Mouse (Mus musculus) forebrain, embryonic 16.5 days (tissue): Measurements from ENCODE around the gene Olfr1310. TPM values are rescaled to one million over a fixed set of nuclear protein-coding genes. Genes with fewer than 3 reads are reported as not detected.
"Not testable (repeated sequence)": the region's sequence is repeated elsewhere in the genome, so short reads cannot be mapped to it uniquely, and the experiment has no call there.

Experiments
- ATAC-seq: fragments of 200-750 bp; cut with Nextera tagmentation; 2 replicates; pipeline ENCODE4 v1.8.0; 2017; ENCODE audit warnings: mild to moderate bottlenecking, moderate library complexity
- H3K27ac ChIP-seq: fragments of 300-500 bp; sonication (generic); 2 replicates; pipeline ENCODE4 v1.5.1; 2014; ENCODE audit warnings: low read length, control low read depth
- H3K27me3 ChIP-seq: fragments of 300-500 bp; sonication (generic); replicated peaks from 2 replicates; pipeline ENCODE4 v1.6.1; 2014; ENCODE audit warnings: low read length; ENCODE audit not compliant: control insufficient read depth, insufficient read depth
- H3K36me3 ChIP-seq: fragments of 300-500 bp; sonication (generic); 2 replicates; pipeline ENCODE4 v1.6.1; 2014; ENCODE audit not compliant: control insufficient read depth, insufficient read depth
- H3K4me1 ChIP-seq: fragments of 300-500 bp; sonication (generic); replicated peaks from 2 replicates; pipeline ENCODE4 v1.6.1; 2014; ENCODE audit warnings: low read length; ENCODE audit not compliant: control insufficient read depth, insufficient read depth
- H3K4me2 ChIP-seq: fragments of 300-500 bp; sonication (generic); 2 replicates; pipeline ENCODE4 v1.6.1; 2014; ENCODE audit warnings: mild to moderate bottlenecking, low read length, control low read depth
- H3K4me3 ChIP-seq: fragments of 300-500 bp; sonication (generic); replicated peaks from 2 replicates; pipeline ENCODE4 v1.5.1; 2014; ENCODE audit warnings: mild to moderate bottlenecking, low read length, control low read depth
- H3K9ac ChIP-seq: fragments of 300-500 bp; sonication (generic); replicated peaks from 2 replicates; pipeline ENCODE4 v1.6.1; 2014; ENCODE audit warnings: low read depth, low read length, control low read depth
- H3K9me3 ChIP-seq: fragments of 300-500 bp; sonication (generic); 2 replicates; pipeline ENCODE4 v1.6.1; 2016; ENCODE audit warnings: low read length; ENCODE audit not compliant: control insufficient read depth
- WGBS: fragments of 180-500 bp; shearing (Covaris S2); extraction: QIAGEN DNeasy Blood & Tissue Kit; methylation state at CpG from one replicate; pipeline ENCODE4 v1.1.7; 2014; 5-methylcytosine and 5-hydroxymethylcytosine counted together
- polyA plus RNA-seq: library from polyadenylated mRNA; unstranded; fragments of >200 nt; fragmentation: Nextera tagmentation; extraction: Ambion mirVana; gene quantifications from 2 replicates; pipeline ENCODE4 v1.2.1, GENCODE M21; 2015

Olfr1310 gene
- polyA plus RNA-seq: not detected in 2 replicates

- Histone ChIP-seq H3K9ac (no peak within 1 kb of the TSS), H3K27ac (no peak within 1 kb of the TSS), H3K4me1 (no peaks in the 10 kb centered on the region), H3K4me3 (no peak within 1 kb of the TSS), H3K4me2 (no peak within 1 kb of the TSS), H3K36me3 (no peaks in the 10 kb centered on the region), H3K27me3 (no peaks in the 10 kb centered on the region), H3K9me3 (no peaks in the 10 kb centered on the region)
- no peak for ATAC-seq
Observed at GRCm38 (mm10) chr2:112012608-112013007, at the start of gene Olfr1310. TSS of gene Olfr1310 (minus strand) at chr2:112012708.

GRCm38 (mm10) chr2:112050138-112050537, 37.6 kb upstream of the Olfr1310 start, which contains the start of gene Olfr1312:
TSS of gene Olfr1312 (minus strand) at chr2:112050238.
- no peak within 1 kb of the TSS for H3K27ac ChIP-seq
- no peak within 1 kb of the TSS for H3K4me2 ChIP-seq
- no peak for ATAC-seq
- H3K9ac ChIP-seq: no peak within 1 kb of the TSS
- H3K27me3 ChIP-seq: no peaks in the 10 kb centered on the region
- H3K36me3 ChIP-seq: no peaks in the 10 kb centered on the region
- H3K9me3 ChIP-seq: no peaks in the 10 kb centered on the region
- 21% methylated on average over 1 of the region's 1 CpGs for WGBS
- H3K4me3 ChIP-seq: no peak within 1 kb of the TSS
- no peaks in the 10 kb centered on the region for H3K4me1 ChIP-seq

GRCm38 (mm10) chr2:112026971-112027370, 14.5 kb upstream of the Olfr1310 start:
- not testable (repeated sequence) for H3K4me2 ChIP-seq, H3K36me3 ChIP-seq, H3K9me3 ChIP-seq, H3K4me1 ChIP-seq, H3K27me3 ChIP-seq, ATAC-seq, H3K4me3 ChIP-seq, H3K27ac ChIP-seq, H3K9ac ChIP-seq
- 53% methylated on average over 6 of the region's 6 CpGs for WGBS

- H3K9ac ChIP-seq: no peak within 1 kb of the TSS
- H3K36me3 ChIP-seq: no peaks in the 10 kb centered on the region
- 91% methylated on average over 2 of the region's 2 CpGs for WGBS
- H3K4me2 ChIP-seq: no peak within 1 kb of the TSS
- H3K9me3 ChIP-seq: no peaks in the 10 kb centered on the region
- no peaks in the 10 kb centered on the region for H3K4me1 ChIP-seq
- H3K27ac ChIP-seq: no peak within 1 kb of the TSS
- H3K4me3 ChIP-seq: no peak within 1 kb of the TSS
- no peak for ATAC-seq
- H3K27me3 ChIP-seq: no peaks in the 10 kb centered on the region
Observed at GRCm38 (mm10) chr2:112024312-112024711, 11.8 kb upstream of the Olfr1310 start, which contains the start of gene Olfr1311. TSS of gene Olfr1311 (minus strand) at chr2:112024412.

GRCm38 (mm10) chr2:112014900-112015299, 2.4 kb upstream of the Olfr1310 start:
- no peak overlapping the region for H3K27ac ChIP-seq
- H3K9ac ChIP-seq: no peak overlapping the region
- no peaks in the 10 kb centered on the region for H3K9me3 ChIP-seq
- 83% methylated on average over 3 of the region's 3 CpGs for WGBS
- no peak overlapping the region for H3K4me3 ChIP-seq
- ATAC-seq: no peak
- H3K36me3 ChIP-seq: no peaks in the 10 kb centered on the region
- H3K27me3 ChIP-seq: no peaks in the 10 kb centered on the region
- no peaks in the 10 kb centered on the region for H3K4me1 ChIP-seq
- no peak overlapping the region for H3K4me2 ChIP-seq

- no peaks in the 10 kb centered on the region for H3K36me3 ChIP-seq
- H3K9me3 ChIP-seq: no peaks in the 10 kb centered on the region
- 68% methylated on average over 1 of the region's 1 CpGs for WGBS
- no peaks in the 10 kb centered on the region for H3K27me3 ChIP-seq
- no peak for ATAC-seq
- no peak within 1 kb of the TSS for H3K4me3 ChIP-seq
- no peak within 1 kb of the TSS for H3K9ac ChIP-seq
- no peaks in the 10 kb centered on the region for H3K4me1 ChIP-seq
- H3K27ac ChIP-seq: no peak within 1 kb of the TSS
- no peak within 1 kb of the TSS for H3K4me2 ChIP-seq
Observed at GRCm38 (mm10) chr2:111990181-111990580, 22.3 kb downstream of the Olfr1310 start, which contains the start of gene Olfr1309. TSS of gene Olfr1309 (minus strand) at chr2:111990281.

GRCm38 (mm10) chr2:111964844-111965243, 47.7 kb downstream of the Olfr1310 start, which contains the start of gene Olfr1308:
TSS of gene Olfr1308 (minus strand) at chr2:111964944.
- Histone ChIP-seq H3K9ac (no peak within 1 kb of the TSS), H3K4me2 (no peak within 1 kb of the TSS), H3K4me1 (no peaks in the 10 kb centered on the region), H3K9me3 (no peaks in the 10 kb centered on the region), H3K27me3 (no peaks in the 10 kb centered on the region), H3K4me3 (no peak within 1 kb of the TSS), H3K27ac (no peak within 1 kb of the TSS), H3K36me3 (no peaks in the 10 kb centered on the region)
- ATAC-seq: no peak
- 56% methylated on average over 1 of the region's 1 CpGs for WGBS

Other genes starting within 250 kb of the Olfr1310 start
- not detected in 2 replicates for gene Olfr1302, start 235.3 kb downstream of the Olfr1310 start, polyA plus RNA-seq
- not detected in 2 replicates for gene Olfr1303, start 192.4 kb downstream of the Olfr1310 start, polyA plus RNA-seq
- not detected in 2 replicates for gene Olfr1305, start 135.6 kb downstream of the Olfr1310 start, polyA plus RNA-seq
- not detected in 2 replicates for gene Olfr1306, start 96.4 kb downstream of the Olfr1310 start, polyA plus RNA-seq
- not detected in 2 replicates for gene Olfr1307, start 63.3 kb downstream of the Olfr1310 start, polyA plus RNA-seq
- gene Olfr1308, start 47.8 kb downstream of the Olfr1310 start, polyA plus RNA-seq: not detected in 2 replicates
- gene Olfr1309, start 22.4 kb downstream of the Olfr1310 start, polyA plus RNA-seq: not detected in 2 replicates
- gene Olfr1311, start 11.7 kb upstream of the Olfr1310 start, polyA plus RNA-seq: not detected in 2 replicates
- not detected in 2 replicates for gene Olfr1312, start 37.5 kb upstream of the Olfr1310 start, polyA plus RNA-seq
- not detected in 2 replicates for gene Olfr1313, start 65.1 kb upstream of the Olfr1310 start, polyA plus RNA-seq
- gene Olfr1314, start 84.1 kb upstream of the Olfr1310 start, polyA plus RNA-seq: not detected in 2 replicates
- gene Olfr1315-ps1, start 102.7 kb upstream of the Olfr1310 start, polyA plus RNA-seq: not detected in 2 replicates
- not detected in 2 replicates for gene Olfr1316, start 122.3 kb upstream of the Olfr1310 start, polyA plus RNA-seq
- not detected in 2 replicates for gene Olfr1317, start 127.6 kb upstream of the Olfr1310 start, polyA plus RNA-seq
- gene Olfr1318, start 141.5 kb upstream of the Olfr1310 start, polyA plus RNA-seq: not detected in 2 replicates
- gene Lpcat4, start 226.8 kb upstream of the Olfr1310 start, polyA plus RNA-seq: 13.3 and 15.9 TPM in 2 replicates
- gene Nutm1, start 246.6 kb upstream of the Olfr1310 start, polyA plus RNA-seq: not detected in 2 replicates
- gene Nop10, start 249.2 kb upstream of the Olfr1310 start, polyA plus RNA-seq: 157 and 169 TPM in 2 replicates